8 mouse cellular contexts compared by ENCODE assay signal in genomic region chr9:3334962-3335767, GRCm38 (mm10). TPM values are rescaled to one million over a fixed set of nuclear protein-coding genes. Genes with fewer than 3 reads are reported as not detected.
DNase-seq lines count a peak whose midpoint lies in the region; ATAC-seq and TF ChIP-seq lines count a peak whose summit lies in the region.

Gene Alkbh8, plus strand, starts transcription at chr9:3335140.

- peak within 1 kb of the TSS; percentile 29 for H3K9ac ChIP-seq in embryonic facial prominence, embryonic 15.5 days
- peak within 1 kb of the TSS; percentile 75 for H3K9ac ChIP-seq in limb, embryonic 14.5 days (ENCODE audit: low read depth, low read length, severe bottlenecking)
- peak within 1 kb of the TSS; percentile 83 for H3K9ac ChIP-seq in midbrain, postnatal 0 days (replicated peaks; ENCODE audit: low read length, poor library complexity, severe bottlenecking)

- H3K4me3 ChIP-seq in embryonic facial prominence, embryonic 15.5 days (replicated peaks): peak within 1 kb of the TSS; percentile 67
- H3K4me3 ChIP-seq in limb, embryonic 14.5 days (replicated peaks; ENCODE audit: low read length): peak within 1 kb of the TSS; percentile 60
- H3K4me3 ChIP-seq in midbrain, postnatal 0 days (ENCODE audit: low read depth, low read length): peak within 1 kb of the TSS; percentile 73

- H3K27ac ChIP-seq in embryonic facial prominence, embryonic 15.5 days (replicated peaks): peak within 1 kb of the TSS; percentile 74
- H3K27ac ChIP-seq in limb, embryonic 14.5 days (replicated peaks; ENCODE audit: low read depth, low read length): peak within 1 kb of the TSS; percentile 61; the same call in 1 of the 2 replicates
- peak within 1 kb of the TSS; percentile 81 for H3K27ac ChIP-seq in midbrain, postnatal 0 days (ENCODE audit: low read depth, low read length)

- no peaks in the 10 kb centered on the region for H3K4me1 ChIP-seq in embryonic facial prominence, embryonic 15.5 days
- peaks cover 3% of the 10 kb centered on the region; the same call in 1 of the 2 replicates for H3K4me1 ChIP-seq in limb, embryonic 14.5 days (ENCODE audit: control insufficient read depth, insufficient read depth, low read length)
- H3K4me1 ChIP-seq in midbrain, postnatal 0 days (ENCODE audit: insufficient read depth, low read length): no peaks in the 10 kb centered on the region

- H3K27me3 ChIP-seq in embryonic facial prominence, embryonic 15.5 days: no peaks in the 10 kb centered on the region
- H3K27me3 ChIP-seq in limb, embryonic 14.5 days (ENCODE audit: control insufficient read depth, insufficient read depth, low read length): no peaks in the 10 kb centered on the region
- no peaks in the 10 kb centered on the region for H3K27me3 ChIP-seq in midbrain, postnatal 0 days (ENCODE audit: insufficient read depth, low read length)

- ATAC-seq in embryonic facial prominence, embryonic 15.5 days (ENCODE audit: insufficient number of reproducible peaks, low FRiP score, low TSS enrichment, low read depth): peak; percentile 94
- peak; percentile 98 for ATAC-seq in limb, embryonic 14.5 days (ENCODE audit: low FRiP score, low read depth)
- peak; percentile 97 for ATAC-seq in midbrain, postnatal 0 days (ENCODE audit: low FRiP score)

- peak; percentile 36 for TF ChIP-seq CTCF in midbrain, postnatal 0 days (IDR thresholded peaks at IDR 0.05)

- no peaks in the 10 kb centered on the region for H3K9me3 ChIP-seq in embryonic facial prominence, embryonic 15.5 days (replicated peaks)
- H3K9me3 ChIP-seq in limb, embryonic 14.5 days (ENCODE audit: control insufficient read depth, low read length): no peaks in the 10 kb centered on the region
- no peaks in the 10 kb centered on the region for H3K9me3 ChIP-seq in midbrain, postnatal 0 days (ENCODE audit: low read length)

- TF ChIP-seq POLR2A in limb, embryonic 14.5 days (IDR thresholded peaks at IDR 0.05; ENCODE audit: borderline replicate concordance, extremely low read depth, insufficient read depth, insufficient read length): 0 out of 2 replicates have a peak, but pooled peaks have one; percentile 23

- H3K36me3 ChIP-seq in embryonic facial prominence, embryonic 15.5 days: peaks cover 8% of the 10 kb centered on the region; the same call in 1 of the 2 replicates
- no peaks in the 10 kb centered on the region; the same call in 1 of the 2 replicates for H3K36me3 ChIP-seq in limb, embryonic 14.5 days (ENCODE audit: control insufficient read depth, insufficient read depth, low read length)
- peaks cover 9% of the 10 kb centered on the region for H3K36me3 ChIP-seq in midbrain, postnatal 0 days (ENCODE audit: insufficient read depth, low read length)

- H3K4me2 ChIP-seq in embryonic facial prominence, embryonic 15.5 days (replicated peaks): peak within 1 kb of the TSS; percentile 52
- peak within 1 kb of the TSS; percentile 48 for H3K4me2 ChIP-seq in limb, embryonic 14.5 days (replicated peaks; ENCODE audit: low read depth, low read length, severe bottlenecking)
- H3K4me2 ChIP-seq in midbrain, postnatal 0 days (ENCODE audit: low read depth, low read length, poor library complexity, severe bottlenecking): peak within 1 kb of the TSS; percentile 59

- peak; percentile 93 for DNase-seq in 3T3-L1 (ENCODE audit: low read depth, low spot score)
- peak; percentile 13 to 52 for DNase-seq in adrenal gland, postnatal 4 days (ENCODE audit: low spot score in 2 of 2)
- peak; percentile 88 for DNase-seq in heart, adult 8-10 months (ENCODE audit: low spot score)
- peak; percentile 84 for DNase-seq in kidney, adult 9 months
- DNase-seq in limb, embryonic 14.5 days (ENCODE audit: low spot score): peak; percentile 96
- peak; percentile 95 for DNase-seq in midbrain, postnatal 0 days (ENCODE audit: low spot score)
- DNase-seq in spleen, postnatal 14 days (ENCODE audit: low spot score in 2 of 2): peak; percentile 61 to 69

- WGBS in embryonic facial prominence, embryonic 15.5 days: 3% methylated on average over 20 of the region's 20 CpGs
- WGBS in limb, embryonic 14.5 days: 8% methylated on average over 20 of the region's 20 CpGs
- WGBS in midbrain, postnatal 0 days: 1% methylated on average over 20 of the region's 20 CpGs

RNA-seq across cellular contexts. Expression of gene Alkbh8, which starts in this region (rescaled TPM):
- 10 to 100 TPM; 27.1 to 29.0 TPM for total RNA-seq in adrenal gland, postnatal 4 days (2021)
- polyA plus RNA-seq in embryonic facial prominence, embryonic 15.5 days (2015; fragmentation: Nextera tagmentation; extraction: Ambion mirVana): 24.0 and 25.8 TPM in 2 replicates
- 10 to 100 TPM in 3 of 4 experiments, 1 to 10 TPM in 1; 9.6 to 14.5 (median 13.2) TPM for total RNA-seq in heart, adult 8-10 months (2022)
- polyA plus RNA-seq in limb, embryonic 14.5 days (2012; rRNA removed): 7.6 and 8.3 TPM in 2 replicates
- polyA plus RNA-seq in limb, embryonic 14.5 days (2014; fragmentation: Nextera tagmentation; extraction: Ambion mirVana): 20.8 and 26.8 TPM in 2 replicates
- total RNA-seq in midbrain, postnatal 0 days (2014; rRNA removed): 20.4 and 29.4 TPM in 2 replicates
- 45.9 and 50.8 TPM in 2 replicates for polyA plus RNA-seq in midbrain, postnatal 0 days (2015; fragmentation: Nextera tagmentation; extraction: Ambion mirVana)

Comparison
In these comparisons a context has a peak if more than half of its experiments do, and no peak if none do; other contexts are left out.
1. Peak in every context shown above with its lines: DNase-seq, ATAC-seq, H3K4me3 ChIP-seq and H3K27ac ChIP-seq.
2. DNase-seq: peak in every context shown above with its lines; median percentile 96 in limb, embryonic 14.5 days; 95 in midbrain, postnatal 0 days; 93 in 3T3-L1; 88 in heart, adult 8-10 months; 84 in kidney, adult 9 months; 65 in spleen, postnatal 14 days; 32 in adrenal gland, postnatal 4 days.
3. H3K9ac ChIP-seq: peak in every context shown above with its lines; median percentile 83 in midbrain, postnatal 0 days; 75 in limb, embryonic 14.5 days; 29 in embryonic facial prominence, embryonic 15.5 days.